Mouse (Mus musculus) forebrain, embryonic 11.5 days (tissue): Measurements from ENCODE around the gene Akap1. TPM values are rescaled to one million over a fixed set of nuclear protein-coding genes. Genes with fewer than 3 reads are reported as not detected.

ENCODE experiments used
- ATAC-seq: fragments of 200-750 bp; cut with Nextera tagmentation; replicated peaks from 2 replicates; pipeline ENCODE4 v1.8.0; 2017; ENCODE audit warnings: moderate TSS enrichment; ENCODE audit not compliant: low FRiP score
- DNase-seq: peaks from one replicate; pipeline ENCODE4 v3.0.0-alpha.2; 2017; ENCODE audit warnings: low spot score
- H3K27ac ChIP-seq: fragments of 300-500 bp; sonication (generic); 2 replicates; pipeline ENCODE4 v1.5.1; 2014; ENCODE audit warnings: low read depth, low read length
- H3K27me3 ChIP-seq: fragments of 300-500 bp; sonication (generic); 2 replicates; pipeline ENCODE4 v1.6.1; 2014; ENCODE audit warnings: mild to moderate bottlenecking, low read length, mixed read lengths; ENCODE audit not compliant: control insufficient read depth, insufficient read depth
- H3K36me3 ChIP-seq: fragments of 300-500 bp; sonication (generic); 2 replicates; pipeline ENCODE4 v1.6.1; 2014; ENCODE audit warnings: mild to moderate bottlenecking, low read length, moderate library complexity, mixed read lengths; ENCODE audit not compliant: control insufficient read depth, insufficient read depth
- H3K4me1 ChIP-seq: fragments of 300-500 bp; sonication (generic); replicated peaks from 2 replicates; pipeline ENCODE4 v1.6.1; 2014; ENCODE audit warnings: low read length, mixed read lengths; ENCODE audit not compliant: control insufficient read depth, insufficient read depth
- H3K4me2 ChIP-seq: fragments of 300-500 bp; sonication (generic); 2 replicates; pipeline ENCODE4 v1.6.1; 2014; ENCODE audit warnings: low read depth, mild to moderate bottlenecking, low read length, moderate library complexity, mixed read lengths; ENCODE audit not compliant: severe bottlenecking
- H3K4me3 ChIP-seq: fragments of 300-500 bp; sonication (generic); 2 replicates; pipeline ENCODE4 v1.5.1; 2014; ENCODE audit warnings: low read depth, low read length
- H3K9ac ChIP-seq: fragments of 300-500 bp; sonication (generic); 2 replicates; pipeline ENCODE4 v1.6.1; 2014; ENCODE audit warnings: low read length
- H3K9me3 ChIP-seq: fragments of 300-500 bp; sonication (generic); 2 replicates; pipeline ENCODE4 v1.6.1; 2016; ENCODE audit warnings: low read length, mixed read lengths; ENCODE audit not compliant: control insufficient read depth
- WGBS: fragments of 180-500 bp; shearing (Covaris S2); extraction: QIAGEN DNeasy Blood & Tissue Kit; methylation state at CpG from one replicate; pipeline ENCODE4 v1.1.7; 2014; 5-methylcytosine and 5-hydroxymethylcytosine counted together
- polyA plus RNA-seq: library from polyadenylated mRNA; unstranded; fragments of >200 nt; fragmentation: Nextera tagmentation; extraction: Ambion mirVana; gene quantifications from 2 replicates; pipeline ENCODE4 v1.2.1, GENCODE M21; 2014

Gene Akap1
- polyA plus RNA-seq, 1 experiment from 2014 or later = 16.1 TPM

DNA sequence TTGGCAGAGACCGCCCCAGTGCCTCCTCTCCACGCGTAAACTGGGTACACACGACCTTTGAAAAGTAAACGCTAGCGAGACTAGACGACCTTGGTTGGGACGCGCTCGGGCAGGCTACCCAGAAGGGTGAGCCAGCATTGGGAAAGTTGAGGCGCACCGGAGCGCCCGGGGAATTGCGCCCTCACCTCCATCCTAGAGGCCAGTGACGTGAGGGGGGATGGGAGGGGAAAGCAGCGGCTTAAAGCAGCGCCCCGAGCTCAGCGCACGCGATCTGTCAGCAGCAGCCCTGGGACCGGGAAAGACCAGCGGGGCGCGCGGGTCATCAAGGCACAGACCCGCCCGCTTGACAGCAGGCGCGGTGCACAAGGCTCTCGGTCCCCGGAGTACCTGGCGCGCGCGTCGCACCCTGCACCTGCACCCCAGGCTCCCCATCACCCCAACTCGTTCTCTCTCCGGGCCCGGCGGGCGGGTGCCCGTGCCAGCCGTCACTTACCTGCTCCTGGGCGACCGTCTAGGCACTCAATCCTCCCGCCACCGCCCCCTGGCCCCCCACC lies 405 bp downstream of the Akap1 start:
- ATAC-seq (peak; percentile 59), DNase-seq (peak; percentile 80)
- peak overlapping the region; percentile 66 for H3K4me3 ChIP-seq
- no peaks in the 10 kb centered on the region for H3K27me3 ChIP-seq
- H3K9me3 ChIP-seq = no peaks in the 10 kb centered on the region
- peak overlapping the region; percentile 93 for H3K4me2 ChIP-seq
- H3K4me1 ChIP-seq = peaks cover 8% of the 10 kb centered on the region; the same call in 1 of the 2 replicates
- no peaks in the 10 kb centered on the region for H3K36me3 ChIP-seq
- H3K27ac ChIP-seq = peak overlapping the region; percentile 31; the same call in 1 of the 2 replicates
- peak overlapping the region; percentile 77 for H3K9ac ChIP-seq
- under 1% methylated on average over 44 of the region's 49 CpGs for WGBS

DNA sequence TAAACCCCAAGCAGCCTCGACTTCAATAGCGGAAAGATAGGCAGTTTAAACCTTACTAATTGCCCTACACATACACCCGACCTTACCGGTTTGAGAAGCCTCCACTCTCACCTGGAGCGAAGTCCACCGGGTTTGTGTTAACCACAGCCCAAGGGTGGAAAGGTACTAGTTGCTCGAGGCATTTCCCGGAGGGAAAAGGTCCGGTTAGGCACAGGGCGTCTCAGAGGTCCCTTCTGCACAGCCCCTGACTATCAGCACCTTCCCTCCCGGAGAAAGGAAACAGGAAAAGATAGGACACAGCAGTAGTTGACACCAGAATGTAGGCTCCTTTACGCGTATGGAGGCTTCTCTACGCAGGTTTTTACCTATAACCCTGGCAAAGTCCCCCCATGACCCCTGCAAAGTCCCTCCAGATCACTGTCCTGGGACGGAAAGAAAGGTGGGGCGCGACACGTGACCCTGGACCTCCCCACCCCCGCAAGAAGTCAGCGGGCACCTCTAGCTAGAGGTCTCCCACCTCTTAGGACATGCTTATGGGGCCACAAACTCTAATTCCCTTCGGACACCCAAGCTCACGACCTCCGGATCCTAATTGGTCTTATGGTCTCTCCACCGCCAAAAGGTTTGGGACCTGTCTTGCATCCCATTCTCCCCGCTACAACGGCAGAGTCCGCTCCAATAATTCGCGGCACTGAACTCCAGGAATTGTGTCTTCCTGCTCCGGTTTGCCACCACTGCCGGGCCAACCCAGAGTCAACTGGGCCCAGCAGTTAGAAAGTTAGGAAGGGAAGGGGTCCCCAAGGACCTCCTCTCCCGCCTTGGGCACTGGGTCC lies 1.1 kb downstream of the Akap1 start:
- no peak overlapping the region for H3K27ac ChIP-seq
- H3K27me3 ChIP-seq = no peaks in the 10 kb centered on the region
- H3K9ac ChIP-seq = peak overlapping the region; percentile 77
- 1% methylated on average over 32 of the region's 32 CpGs for WGBS
- ATAC-seq (no peak), DNase-seq (no peak)
- H3K4me2 ChIP-seq = peak overlapping the region; percentile 93
- H3K9me3 ChIP-seq = no peaks in the 10 kb centered on the region
- H3K4me1 ChIP-seq = peaks cover 8% of the 10 kb centered on the region; the same call in 1 of the 2 replicates
- H3K36me3 ChIP-seq = no peaks in the 10 kb centered on the region
- H3K4me3 ChIP-seq = peak overlapping the region; percentile 66

DNA sequence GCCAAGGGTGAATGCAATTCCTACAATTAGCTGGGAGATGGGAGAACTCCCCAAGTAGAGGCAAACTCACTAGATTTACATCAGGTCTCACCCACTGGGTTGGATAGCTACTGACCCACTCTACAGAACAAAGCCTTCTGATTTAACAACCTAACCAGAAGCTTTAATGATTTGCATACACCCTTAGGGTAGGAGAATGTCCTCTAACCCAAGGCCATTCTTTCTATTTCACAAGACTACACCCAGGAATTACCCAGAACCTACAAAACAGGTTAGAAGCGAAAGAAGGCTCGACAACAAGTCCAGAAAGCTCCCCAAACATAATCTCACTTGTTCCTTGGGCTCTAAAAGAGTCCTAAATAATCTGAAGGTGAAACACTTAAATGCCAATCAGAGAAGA lies 2.0 kb downstream of the Akap1 start:
- DNase-seq (no peak), ATAC-seq (no peak)
- WGBS = 86% methylated on average over 2 of the region's 2 CpGs
- peak overlapping the region; percentile 93 for H3K4me2 ChIP-seq
- H3K4me1 ChIP-seq = peaks cover 8% of the 10 kb centered on the region; the same call in 1 of the 2 replicates
- H3K27ac ChIP-seq = no peak overlapping the region
- no peaks in the 10 kb centered on the region for H3K9me3 ChIP-seq
- H3K9ac ChIP-seq = no peak overlapping the region
- no peaks in the 10 kb centered on the region for H3K27me3 ChIP-seq
- H3K4me3 ChIP-seq = no peak overlapping the region; the same call in 1 of the 2 replicates
- no peaks in the 10 kb centered on the region for H3K36me3 ChIP-seq

DNA sequence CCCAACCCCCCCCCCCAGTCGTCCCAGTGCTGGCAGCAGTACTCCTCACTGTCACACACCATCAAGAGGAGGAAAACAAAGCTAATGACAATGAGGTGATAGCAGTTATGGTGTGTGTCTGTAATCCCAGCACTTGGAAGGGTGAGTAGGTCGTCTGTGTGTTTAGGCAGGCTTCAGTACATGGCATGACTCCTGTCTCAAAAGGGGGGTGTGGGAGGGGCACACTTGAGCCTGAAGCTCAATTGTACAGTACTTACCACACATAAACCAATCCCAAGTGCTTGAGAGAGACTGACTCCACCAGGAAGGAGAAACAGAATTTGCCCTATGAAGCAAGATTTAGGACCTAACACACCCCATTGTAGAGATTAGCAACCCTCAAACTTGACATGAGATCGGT lies 3.3 kb downstream of the Akap1 start:
- Histone ChIP-seq H3K9ac (no peak overlapping the region), H3K4me1 (peaks cover 8% of the 10 kb centered on the region; the same call in 1 of the 2 replicates), H3K4me2 (no peak overlapping the region), H3K4me3 (no peak overlapping the region), H3K36me3 (no peaks in the 10 kb centered on the region), H3K27me3 (no peaks in the 10 kb centered on the region), H3K27ac (no peak overlapping the region), H3K9me3 (no peaks in the 10 kb centered on the region)
- ATAC-seq = no peak
- no peak for DNase-seq
- 73% methylated on average over 3 of the region's 3 CpGs for WGBS

GRCm38 (mm10) chr11:88860641-88861040 lies 3.7 kb downstream of the Akap1 start:
- Histone ChIP-seq H3K27me3 (no peaks in the 10 kb centered on the region), H3K4me1 (peaks cover 8% of the 10 kb centered on the region; the same call in 1 of the 2 replicates), H3K36me3 (no peaks in the 10 kb centered on the region), H3K4me2 (no peak overlapping the region), H3K9ac (no peak overlapping the region), H3K4me3 (no peak overlapping the region), H3K9me3 (no peaks in the 10 kb centered on the region), H3K27ac (no peak overlapping the region)
- DNase-seq (no peak), ATAC-seq (no peak)
- 81% methylated on average over 3 of the region's 3 CpGs for WGBS

DNA sequence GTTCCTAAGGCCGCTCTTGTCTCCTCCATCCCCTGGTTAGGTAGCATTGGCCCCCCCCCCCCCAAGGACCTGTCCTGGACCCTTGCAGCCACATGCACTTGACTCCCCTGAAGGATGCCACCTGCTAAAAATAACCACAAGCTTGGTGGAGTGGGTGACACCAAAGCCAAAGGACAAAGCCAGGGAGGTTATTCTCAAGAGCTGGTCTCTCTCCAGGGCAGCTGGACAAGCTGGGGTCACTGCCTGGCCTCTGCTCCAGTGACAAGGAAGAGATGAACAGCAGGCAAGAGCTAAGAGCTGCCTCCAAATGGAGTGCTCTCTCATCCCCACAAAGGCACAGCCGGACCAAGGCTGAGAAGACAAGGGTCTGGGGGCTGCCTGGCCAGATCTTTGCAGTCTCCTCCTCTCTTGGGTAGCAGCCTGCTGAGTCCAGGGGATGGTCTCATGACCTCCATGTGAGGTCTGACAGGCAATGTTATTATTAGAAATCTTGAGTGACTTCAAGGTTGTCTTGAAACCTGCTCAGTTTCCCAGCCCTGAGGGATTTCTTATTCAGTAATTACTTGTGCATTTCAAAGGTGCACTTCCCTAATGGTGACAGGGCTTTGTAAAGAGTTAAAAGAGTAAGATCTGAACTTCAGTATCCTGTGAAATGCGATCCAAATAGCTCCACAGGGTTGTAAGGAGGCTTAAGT lies 6.9 kb downstream of the Akap1 start:
- H3K27ac ChIP-seq = no peak overlapping the region
- DNase-seq (peak; percentile 45), ATAC-seq (no peak)
- H3K4me1 ChIP-seq = no peaks in the 10 kb centered on the region
- no peaks in the 10 kb centered on the region for H3K27me3 ChIP-seq
- H3K4me3 ChIP-seq = no peak overlapping the region
- no peak overlapping the region for H3K9ac ChIP-seq
- WGBS = 53% methylated on average over 3 of the region's 3 CpGs
- no peak overlapping the region for H3K4me2 ChIP-seq
- no peaks in the 10 kb centered on the region for H3K36me3 ChIP-seq
- H3K9me3 ChIP-seq = no peaks in the 10 kb centered on the region

GRCm38 (mm10) chr11:88856383-88856782 lies 8.0 kb downstream of the Akap1 start:
- no peak overlapping the region for H3K4me2 ChIP-seq
- H3K4me1 ChIP-seq = no peaks in the 10 kb centered on the region
- H3K36me3 ChIP-seq = no peaks in the 10 kb centered on the region
- no peak overlapping the region for H3K4me3 ChIP-seq
- no peaks in the 10 kb centered on the region for H3K9me3 ChIP-seq
- no peak overlapping the region for H3K27ac ChIP-seq
- H3K9ac ChIP-seq = no peak overlapping the region
- DNase-seq (peak; percentile 48), ATAC-seq (no peak)
- WGBS = 66% methylated on average over 2 of the region's 2 CpGs
- H3K27me3 ChIP-seq = no peaks in the 10 kb centered on the region

DNA sequence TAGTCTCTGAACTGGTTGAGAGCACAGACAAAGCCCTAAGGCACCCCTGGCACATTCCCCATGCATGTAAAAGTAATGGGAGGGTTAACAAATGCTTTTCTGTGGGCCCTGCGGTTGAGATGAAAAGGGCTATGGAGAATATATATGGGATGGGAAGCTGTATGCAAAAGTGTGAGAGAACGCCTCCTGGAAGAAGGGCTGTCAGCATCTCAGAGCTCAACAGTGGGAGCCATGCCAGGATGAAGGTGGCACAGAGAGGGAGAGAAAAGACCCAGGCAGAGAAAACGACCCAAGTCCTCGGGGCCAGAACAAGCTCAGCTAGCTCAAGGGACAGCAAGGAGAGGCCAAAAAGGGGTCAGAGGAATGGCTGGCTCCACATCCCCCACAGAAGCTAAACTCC lies 8.6 kb downstream of the Akap1 start:
- H3K4me1 ChIP-seq = no peaks in the 10 kb centered on the region
- no peak overlapping the region for H3K4me3 ChIP-seq
- H3K9me3 ChIP-seq = no peaks in the 10 kb centered on the region
- H3K4me2 ChIP-seq = no peak overlapping the region
- H3K36me3 ChIP-seq = no peaks in the 10 kb centered on the region
- DNase-seq (no peak), ATAC-seq (no peak)
- WGBS = 75% methylated on average over 4 of the region's 4 CpGs
- H3K27ac ChIP-seq = no peak overlapping the region
- H3K9ac ChIP-seq = no peak overlapping the region
- no peaks in the 10 kb centered on the region for H3K27me3 ChIP-seq
